Mouse (Mus musculus): ENCODE measurements around the gene Mllt6. TPM values are rescaled to one million over a fixed set of nuclear protein-coding genes. Genes with fewer than 3 reads are reported as not detected.
"Not testable (repeated sequence)": the region's sequence is repeated elsewhere in the genome, so short reads cannot be mapped to it uniquely, and the experiment has no call there.

Gene Mllt6
- total RNA-seq, 2 experiments from 2014 or later, result 105 to 110 TPM

DNA sequence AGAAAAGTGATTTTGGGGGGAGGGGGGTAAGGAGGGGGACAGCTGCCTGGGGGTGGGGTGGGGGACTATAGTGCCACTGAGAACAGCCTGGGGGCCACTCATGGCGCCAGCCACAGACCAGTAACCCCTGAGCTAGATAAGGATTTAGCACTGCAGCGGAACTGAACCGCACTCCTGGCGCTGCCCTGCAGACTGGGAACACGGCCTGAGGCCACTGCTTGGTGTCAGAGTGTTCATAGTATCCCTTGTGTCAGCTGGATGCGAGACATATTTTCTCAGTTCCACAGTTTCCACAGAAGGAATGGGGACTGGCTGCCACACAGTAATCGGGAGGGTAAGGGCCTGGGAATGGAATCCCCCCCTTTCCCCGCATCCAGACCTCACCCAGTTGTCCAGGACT is 52.8 kb downstream of the Mllt6 start:
- no peak for DNase-seq

DNA sequence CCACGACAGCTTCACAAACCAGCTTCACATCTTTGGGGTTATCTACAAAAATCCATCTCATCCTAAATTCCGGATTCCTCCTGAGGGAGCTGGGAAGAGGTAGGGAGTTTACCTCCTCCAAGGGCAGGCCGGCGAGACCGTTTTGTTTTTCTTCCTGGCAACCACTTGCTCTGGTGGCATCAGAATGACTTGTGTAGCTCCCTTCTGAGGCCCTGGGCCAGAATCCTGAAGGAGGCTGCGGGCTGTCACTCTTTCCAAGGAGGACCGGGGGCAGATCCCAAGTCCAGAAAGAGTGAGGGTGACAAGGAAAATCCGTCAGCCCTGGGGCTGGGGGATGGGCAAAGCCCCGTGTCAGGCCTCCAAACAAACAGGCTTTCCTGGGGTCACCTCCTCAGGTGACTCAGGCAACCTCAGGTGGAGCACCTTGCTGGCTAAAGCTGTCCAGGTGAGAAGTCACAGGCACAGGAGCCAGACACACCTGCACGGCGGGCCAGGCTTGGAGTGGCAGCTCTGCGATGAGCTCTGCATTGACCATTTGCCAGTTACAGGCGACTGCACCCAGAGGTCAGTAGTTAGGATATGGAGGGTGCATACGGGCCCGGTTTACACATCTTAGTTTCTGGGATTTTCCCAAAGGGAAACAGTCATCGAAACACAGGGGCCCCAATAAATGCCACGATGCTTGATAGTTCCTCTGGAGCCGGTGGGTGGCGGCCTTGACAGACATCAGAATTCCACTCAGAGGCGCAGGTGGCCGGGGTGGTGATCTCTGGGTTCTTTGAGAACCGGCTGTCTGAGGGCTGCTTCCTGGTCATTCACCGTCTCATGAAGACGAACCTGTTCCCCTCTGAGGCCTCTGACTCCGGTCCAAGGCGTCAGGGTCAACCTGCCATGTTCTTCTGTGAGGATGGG is 54.4 kb downstream of the Mllt6 start:
- no peak for DNase-seq

DNA sequence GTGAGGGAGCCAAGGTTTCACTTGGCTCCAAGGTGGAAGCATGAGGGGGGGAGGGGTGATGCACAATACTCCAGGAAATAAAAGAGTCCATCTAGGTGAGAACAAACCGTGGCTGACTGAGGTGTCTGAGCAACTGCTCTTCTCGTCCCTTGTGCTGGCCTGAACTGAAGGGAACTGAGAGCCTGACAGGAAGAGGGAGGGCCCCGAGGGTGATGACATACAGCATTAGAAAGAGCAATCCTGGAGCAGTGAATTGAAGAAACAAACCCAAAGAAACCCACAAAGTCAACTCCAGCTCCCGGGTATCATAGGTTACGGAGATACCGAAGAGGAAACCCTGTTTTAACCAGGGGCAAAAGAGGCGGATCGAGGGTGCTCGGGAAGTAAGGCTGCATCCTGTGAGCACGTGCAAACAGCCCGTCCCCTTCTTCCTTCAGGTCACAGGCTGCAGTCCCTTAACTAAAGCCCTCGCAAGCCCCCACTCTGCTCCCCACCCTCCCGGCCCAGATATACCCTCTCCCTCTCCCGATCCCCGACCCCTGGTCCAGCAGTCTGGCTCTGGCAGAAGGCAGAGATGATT is 55.2 kb downstream of the Mllt6 start:
- no peak for DNase-seq

DNA sequence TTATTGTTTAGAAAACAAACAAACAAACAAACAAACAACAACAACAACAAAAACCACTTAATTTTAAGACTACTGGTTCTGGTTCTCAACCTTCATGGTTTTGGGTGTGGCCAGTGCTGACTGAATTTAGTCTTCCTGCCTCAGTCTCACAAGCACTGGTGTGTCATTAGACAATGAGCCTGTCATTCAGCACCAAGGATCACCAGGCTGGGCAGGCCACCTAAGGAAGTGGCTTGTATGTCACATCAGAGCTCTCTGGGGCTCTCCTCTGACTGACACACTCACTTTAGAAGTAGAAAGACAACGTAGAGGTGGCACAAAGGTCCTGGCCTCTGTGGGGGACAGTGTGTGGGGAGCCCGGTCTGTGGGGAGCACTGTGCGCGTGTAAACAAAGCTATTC is 55.8 kb downstream of the Mllt6 start:
- no peak for DNase-seq

DNA sequence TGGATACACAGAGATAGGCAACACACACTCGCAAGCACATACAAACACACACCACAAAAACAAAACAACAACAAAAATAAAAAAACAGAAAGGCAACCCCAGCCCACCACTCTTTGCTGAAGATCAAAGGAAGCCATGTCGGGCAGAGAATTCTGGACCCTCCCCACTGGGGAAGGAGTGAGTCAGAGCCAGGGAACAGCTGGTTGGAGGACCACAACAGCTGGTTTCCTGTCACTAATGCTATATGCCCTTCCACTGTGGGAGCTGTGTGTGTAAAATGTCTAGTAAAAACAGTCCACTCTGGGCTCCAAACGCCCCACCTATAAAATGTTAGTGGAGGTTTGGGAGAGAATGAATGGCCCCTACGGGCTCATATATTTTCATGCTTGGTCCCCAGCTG is 58.1 kb downstream of the Mllt6 start:
- no peak for DNase-seq

DNA sequence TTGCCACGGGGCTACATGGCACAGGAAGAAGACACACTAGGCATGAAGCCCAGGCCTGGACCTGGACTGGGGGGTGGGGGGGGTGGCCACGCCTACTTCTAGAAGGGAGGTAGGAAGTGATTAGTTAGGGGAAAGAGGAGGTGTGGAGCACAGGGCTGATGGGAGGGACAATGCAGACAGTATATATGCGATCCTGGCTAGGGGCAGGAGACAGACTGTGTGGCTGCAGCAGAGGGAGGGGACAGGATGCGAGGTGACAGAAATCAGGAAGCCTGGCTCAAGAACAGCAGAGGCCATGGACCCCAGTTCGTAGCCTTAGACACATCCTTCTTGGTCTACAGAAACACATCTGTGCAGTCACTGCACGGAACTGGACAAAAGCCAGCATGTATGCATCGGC is 60.5 kb downstream of the Mllt6 start:
- no peak for DNase-seq

DNA sequence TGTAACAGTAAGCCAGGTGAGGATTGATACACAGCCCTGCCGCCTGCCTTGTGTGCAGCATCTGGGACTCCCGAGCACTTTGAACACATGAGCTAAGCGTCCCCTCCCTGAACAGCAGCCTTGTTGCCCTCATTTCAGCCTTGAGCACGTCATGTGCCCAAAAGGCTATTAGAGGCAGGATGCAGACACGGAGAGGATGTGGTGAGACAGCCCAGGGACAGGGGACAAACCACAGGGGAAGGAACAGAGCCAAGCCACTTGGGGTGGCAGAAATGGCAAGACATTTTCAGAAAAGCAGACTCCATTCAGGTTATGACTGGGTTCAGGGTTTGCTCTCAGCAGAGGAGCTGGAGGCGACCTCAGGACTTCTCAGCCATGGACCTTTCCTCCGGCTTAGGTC is 65.1 kb downstream of the Mllt6 start:
- no peak for DNase-seq

DNA sequence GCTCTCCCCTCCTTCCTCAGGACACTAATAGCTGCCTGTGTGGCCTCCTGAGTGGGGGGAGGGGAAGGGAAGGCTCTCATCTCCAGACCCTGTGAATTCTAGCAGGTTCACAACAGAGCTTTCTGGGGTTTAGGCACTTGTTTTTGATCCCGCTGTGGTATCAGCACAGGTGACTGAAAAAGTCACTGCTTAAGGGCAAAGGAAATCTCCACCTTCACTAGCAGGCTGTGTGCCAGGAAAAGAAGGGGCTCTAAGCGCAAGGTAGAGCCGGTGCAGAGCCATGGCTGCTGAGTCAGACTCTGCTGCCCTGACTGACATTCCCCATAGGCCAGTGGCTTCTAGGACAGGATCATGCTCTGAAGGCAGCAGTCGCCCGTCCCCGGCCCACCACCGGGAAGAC is 65.5 kb downstream of the Mllt6 start:
- DNase-seq, result no peak

DNA sequence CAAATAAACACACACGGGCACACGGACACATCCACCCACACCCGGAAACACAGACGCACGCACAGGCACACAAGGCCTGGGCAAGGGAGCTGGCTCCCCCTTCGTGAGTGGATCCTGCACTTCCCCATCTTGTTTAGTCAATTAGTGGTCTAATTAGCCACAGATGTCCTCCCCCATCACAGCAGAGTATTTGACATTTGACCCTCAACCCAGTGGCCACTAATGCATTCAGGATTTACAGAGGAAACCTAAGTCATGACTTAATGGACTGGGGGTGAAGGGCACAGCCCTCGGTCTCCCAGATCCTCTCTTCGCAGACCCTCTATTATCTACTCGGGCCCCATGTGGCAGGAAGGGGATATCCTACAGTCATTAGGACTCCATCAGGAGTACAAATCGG is 70.5 kb downstream of the Mllt6 start:
- DNase-seq, result no peak

DNA sequence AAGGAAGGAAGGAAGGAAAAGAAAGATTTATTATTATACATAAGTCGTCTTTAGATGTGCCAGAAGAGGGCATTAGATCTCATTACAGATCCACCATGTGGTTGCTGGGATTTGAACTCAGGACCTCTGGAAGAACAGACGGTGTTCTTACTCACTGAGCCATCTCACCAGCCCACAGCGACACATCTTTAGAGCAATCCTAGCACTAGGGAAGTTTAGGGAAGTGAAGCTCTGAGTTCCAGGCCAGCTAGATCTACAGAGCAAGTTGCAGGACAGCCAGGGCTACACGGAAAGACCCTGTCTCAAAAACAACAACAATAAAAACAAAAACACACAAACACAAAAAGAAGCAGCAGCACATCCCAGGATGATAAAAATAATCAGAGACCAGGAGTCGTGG is 71.6 kb downstream of the Mllt6 start:
- DNase-seq, result not testable (repeated sequence)

Small RNAs within 50 kb of the gene (microRNA-seq; reads per million reads assigned to microRNA genes)
- gene Gm24158, result 0 to 0.21 reads per million in 2 experiments
- gene Mir6927, result 0 to 0.42 reads per million in 2 experiments

Other genes with a start within 250 kb of the Mllt6 start
- 10 to 100 TPM; 73.4 to 75.4 TPM for gene Arhgap23, start 247.9 kb upstream of the Mllt6 start, total RNA-seq (2021)
- not detected for gene 4933428G20Rik, start 163.1 kb upstream of the Mllt6 start, total RNA-seq (2021)
- gene Srcin1, start 87.2 kb upstream of the Mllt6 start, total RNA-seq (2021), result 100 to 1,000 TPM; 230 to 247 TPM
- gene Epop, start 33.7 kb upstream of the Mllt6 start, total RNA-seq (2021), result 10 to 100 TPM; 33.6 to 34.2 TPM
- 10 to 100 TPM; 52.8 to 58.2 TPM for gene Cisd3, start 22.4 kb downstream of the Mllt6 start, total RNA-seq (2021)
- gene Pcgf2, start 37.1 kb downstream of the Mllt6 start, total RNA-seq (2021), result 10 to 100 TPM; 23.5 to 30.6 TPM
- gene Psmb3, start 40.0 kb downstream of the Mllt6 start, total RNA-seq (2021), result 100 to 1,000 TPM; 125 to 129 TPM
- 100 to 1,000 TPM; 109 to 112 TPM for gene Pip4k2b, start 81.3 kb downstream of the Mllt6 start, total RNA-seq (2021)
- gene Cwc25, start 103.1 kb downstream of the Mllt6 start, total RNA-seq (2021), result 10 to 100 TPM; 19.5 to 19.8 TPM
- 1 to 10 TPM in 1 of 2 experiments, under 1 TPM in 1; 0.60 to 1.3 TPM for gene 1700001P01Rik, start 112.5 kb downstream of the Mllt6 start, total RNA-seq (2021)
- gene Rpl23, start 119.0 kb downstream of the Mllt6 start, total RNA-seq (2021), result 100 to 1,000 TPM; 355 TPM
- 10 to 100 TPM; 98.0 to 98.2 TPM for gene Lasp1, start 135.6 kb downstream of the Mllt6 start, total RNA-seq (2021)
- gene B230217C12Rik, start 177.4 kb downstream of the Mllt6 start, total RNA-seq (2021), result 10 to 100 TPM; 67.5 to 68.4 TPM
- 1 to 10 TPM; 1.5 to 2.1 TPM for gene Fbxo47, start 220.7 kb downstream of the Mllt6 start, total RNA-seq (2021)

Data from layer of hippocampus, postnatal 36 days (tissue).